Mouse (Mus musculus) neural tube, embryonic 10.5 days (tissue): ENCODE measurements around the gene Pfdn4.
"Not testable (repeated sequence)": the region's sequence is repeated elsewhere in the genome, so short reads cannot be mapped to it uniquely, and the experiment has no call there.

Experiments
- DNase-seq: peaks from one replicate; pipeline ENCODE4 v3.0.0-alpha.2; 2017; ENCODE audit warnings: low spot score; ENCODE audit errors: extremely low spot score

Pfdn4 gene

GRCm38 (mm10) chr2:170496154-170496930 is at the start of gene Pfdn4:
Gene Pfdn4, plus strand, starts transcription at chr2:170496428.
- peak; percentile 67 for DNase-seq

- DNase-seq: no peak
Observed at GRCm38 (mm10) chr2:170446843-170447383, 49.3 kb upstream of the Pfdn4 start.

- DNase-seq: no peak
Observed at GRCm38 (mm10) chr2:170447651-170448050, 48.6 kb upstream of the Pfdn4 start.

- peak; percentile 91 for DNase-seq
Observed at GRCm38 (mm10) chr2:170450933-170451332, 45.3 kb upstream of the Pfdn4 start.

- DNase-seq: not testable (repeated sequence)
Observed at GRCm38 (mm10) chr2:170453809-170454208, 42.4 kb upstream of the Pfdn4 start.

- DNase-seq: no peak
Observed at GRCm38 (mm10) chr2:170459183-170459582, 37.0 kb upstream of the Pfdn4 start.

GRCm38 (mm10) chr2:170459805-170460204 is 36.4 kb upstream of the Pfdn4 start:
- DNase-seq: peak; percentile 63

- DNase-seq: peak; percentile 12
Observed at GRCm38 (mm10) chr2:170461652-170462051, 34.6 kb upstream of the Pfdn4 start.

- no peak for DNase-seq
Observed at GRCm38 (mm10) chr2:170464817-170465216, 31.4 kb upstream of the Pfdn4 start.

- peak; percentile 16 for DNase-seq
Observed at GRCm38 (mm10) chr2:170468009-170468408, 28.2 kb upstream of the Pfdn4 start.

- peak; percentile 42 for DNase-seq
Observed at GRCm38 (mm10) chr2:170469616-170470308, 26.5 kb upstream of the Pfdn4 start.

- peak; percentile 10 for DNase-seq
Observed at GRCm38 (mm10) chr2:170470591-170470990, 25.6 kb upstream of the Pfdn4 start.

- no peak for DNase-seq
Observed at GRCm38 (mm10) chr2:170474125-170474524, 22.1 kb upstream of the Pfdn4 start.

GRCm38 (mm10) chr2:170475164-170475563 is 21.1 kb upstream of the Pfdn4 start:
- DNase-seq: no peak

GRCm38 (mm10) chr2:170476215-170476614 is 20.0 kb upstream of the Pfdn4 start:
- DNase-seq: no peak

- peak; percentile 11 for DNase-seq
Observed at GRCm38 (mm10) chr2:170476643-170477042, 19.6 kb upstream of the Pfdn4 start.

GRCm38 (mm10) chr2:170482019-170482540 is 14.1 kb upstream of the Pfdn4 start:
- DNase-seq: no peak

- DNase-seq: no peak
Observed at GRCm38 (mm10) chr2:170483914-170484313, 12.3 kb upstream of the Pfdn4 start.

GRCm38 (mm10) chr2:170487202-170487601 is 9.0 kb upstream of the Pfdn4 start:
- DNase-seq: no peak

GRCm38 (mm10) chr2:170487890-170488502 is 8.2 kb upstream of the Pfdn4 start:
- no peak for DNase-seq
